Mouse (Mus musculus) T-helper 1 cell (primary cell): ENCODE results near the gene Tnfsf4.

ENCODE experiments used
- in situ Hi-C: fragments of 300-600 bp; cut with MboI, MseI; formaldehyde crosslinking; loops from one replicate; pipeline ENCODE4 v1.15.1; 2025; ENCODE audit warnings: high pct_unique_total_duplicates

The Tnfsf4 gene

DNA sequence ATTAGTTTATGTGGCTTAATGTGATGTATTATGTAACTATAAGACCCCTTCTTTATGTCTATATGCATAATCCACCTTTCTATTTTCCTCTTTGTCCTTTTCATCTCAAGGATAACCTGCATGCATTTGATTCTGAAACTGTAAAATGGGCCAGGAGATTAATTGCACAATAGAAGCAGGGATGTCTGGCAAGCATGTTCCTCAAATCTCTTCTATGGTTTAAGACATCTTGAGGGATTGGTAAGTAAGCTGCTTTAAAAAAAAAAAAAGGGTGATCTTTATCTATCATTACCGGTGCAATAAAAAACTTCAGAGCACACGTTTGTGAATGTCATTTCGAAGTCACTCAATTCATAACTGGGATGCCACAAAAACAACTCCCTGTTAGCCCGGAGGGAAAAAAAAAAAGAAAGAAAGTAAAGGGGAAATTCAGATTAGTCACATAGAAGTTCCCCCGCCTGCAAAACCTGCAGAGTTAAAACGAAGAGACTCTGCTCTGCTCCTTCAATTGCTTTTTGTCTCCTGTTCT is at the start of gene Tnfsf4:
Tnfsf4 (plus strand) TSS at position 479 of the 529 bp plus-strand sequence.
- in situ Hi-C loops: loop anchor here (10.0 kb wide), 1 partner anchor 580 kb away; the partner anchor contains the start of gene 4930558K02Rik

DNA sequence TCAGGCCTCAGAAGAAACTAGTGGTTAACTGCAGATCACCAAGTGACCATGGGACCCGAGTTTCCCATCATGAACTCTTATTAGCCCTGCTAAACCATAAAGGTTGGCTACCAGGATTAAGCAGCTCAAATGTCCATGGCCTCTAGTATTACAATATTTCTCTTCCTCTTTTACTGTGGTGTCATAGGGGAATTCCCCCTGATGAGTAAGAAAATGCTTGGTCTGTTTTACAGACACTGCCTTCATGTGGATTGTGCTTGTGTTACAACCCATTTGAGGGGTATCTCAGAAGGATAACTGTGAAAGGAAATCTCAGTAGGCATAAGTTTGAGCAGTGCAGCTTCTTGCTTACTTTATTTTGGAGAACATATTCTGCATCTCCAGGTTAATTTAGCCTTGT is 44.2 kb upstream of the Tnfsf4 start:
- in situ Hi-C loops: no loop called here

DNA sequence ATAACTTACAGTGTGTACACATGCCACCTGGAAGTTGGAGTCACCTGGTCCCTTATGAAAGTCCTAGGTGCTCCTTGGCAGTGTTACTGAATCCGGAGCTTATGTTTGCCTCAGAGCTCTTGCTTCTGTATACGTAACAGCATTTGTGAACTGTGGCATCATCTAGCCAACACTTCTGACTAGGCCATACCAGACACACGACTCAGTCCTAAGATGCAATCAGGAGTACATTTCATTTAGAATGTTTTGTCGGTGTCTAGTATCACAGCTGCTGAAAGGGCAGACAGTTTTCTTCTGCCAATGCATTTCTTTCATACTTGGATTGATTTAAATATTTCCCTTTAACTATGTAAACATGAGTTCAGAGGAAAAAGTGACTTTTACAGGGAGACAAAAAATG is 30.2 kb upstream of the Tnfsf4 start:
- in situ Hi-C loops: no loop called here

DNA sequence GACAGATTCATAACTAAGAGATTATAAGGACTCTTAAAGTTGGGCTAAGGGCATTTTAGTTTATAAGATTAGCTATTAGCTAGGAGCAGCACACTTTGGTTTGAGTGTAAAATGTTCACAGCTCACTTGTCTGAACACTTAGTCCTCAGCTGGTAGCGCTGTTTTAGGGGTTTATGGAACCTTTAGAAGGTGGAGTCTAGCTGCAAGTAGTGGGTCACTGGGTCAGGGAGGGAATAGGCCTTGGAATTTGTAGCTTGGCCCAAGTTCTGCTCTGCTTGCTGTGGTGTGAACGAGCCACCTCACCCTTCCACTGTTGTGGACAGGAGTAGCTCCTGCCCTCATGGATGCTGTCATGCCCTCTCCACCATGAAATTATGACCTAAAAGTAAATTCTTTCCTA is 23.3 kb upstream of the Tnfsf4 start:
- in situ Hi-C loops: no loop called here

DNA sequence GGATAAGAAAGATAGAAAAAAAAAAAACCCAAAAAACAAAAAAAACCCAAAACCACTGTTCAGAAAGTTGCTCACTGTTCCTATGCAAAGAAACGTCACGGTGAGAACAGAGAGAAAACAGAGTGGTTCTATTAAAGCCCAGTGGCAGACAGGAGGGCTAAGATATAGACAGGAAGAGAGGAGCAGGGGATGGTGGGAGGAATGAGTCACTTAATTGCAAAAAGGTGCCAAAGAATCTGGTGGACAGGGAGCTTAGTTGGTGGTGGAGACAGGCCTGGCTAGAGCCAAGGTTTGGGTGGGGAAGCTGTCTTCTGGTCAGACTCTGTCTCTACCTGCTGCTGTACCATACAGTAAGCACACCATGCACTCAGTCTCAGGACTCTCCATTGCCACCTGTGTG is 19.3 kb upstream of the Tnfsf4 start:
- in situ Hi-C loops: no loop called here

DNA sequence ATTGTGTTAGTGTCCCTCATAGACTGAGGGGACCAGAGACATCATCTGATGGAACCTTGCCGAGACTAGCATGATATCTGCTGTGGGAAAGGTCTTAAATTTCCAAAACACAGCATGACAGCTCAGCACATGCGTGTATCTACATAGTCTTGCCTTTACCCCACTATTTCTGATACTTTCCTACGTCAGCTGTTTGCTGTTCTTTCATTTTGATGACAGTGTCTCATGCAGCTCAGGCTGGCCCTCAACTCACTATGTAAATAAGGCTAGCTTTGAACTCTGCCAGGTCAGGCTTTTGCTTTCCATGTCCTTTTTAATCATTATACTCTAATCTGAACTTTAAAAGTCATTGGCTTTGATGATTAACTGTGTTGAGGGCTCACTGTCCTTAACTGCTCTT is 16.6 kb upstream of the Tnfsf4 start:
- in situ Hi-C loops: no loop called here

DNA sequence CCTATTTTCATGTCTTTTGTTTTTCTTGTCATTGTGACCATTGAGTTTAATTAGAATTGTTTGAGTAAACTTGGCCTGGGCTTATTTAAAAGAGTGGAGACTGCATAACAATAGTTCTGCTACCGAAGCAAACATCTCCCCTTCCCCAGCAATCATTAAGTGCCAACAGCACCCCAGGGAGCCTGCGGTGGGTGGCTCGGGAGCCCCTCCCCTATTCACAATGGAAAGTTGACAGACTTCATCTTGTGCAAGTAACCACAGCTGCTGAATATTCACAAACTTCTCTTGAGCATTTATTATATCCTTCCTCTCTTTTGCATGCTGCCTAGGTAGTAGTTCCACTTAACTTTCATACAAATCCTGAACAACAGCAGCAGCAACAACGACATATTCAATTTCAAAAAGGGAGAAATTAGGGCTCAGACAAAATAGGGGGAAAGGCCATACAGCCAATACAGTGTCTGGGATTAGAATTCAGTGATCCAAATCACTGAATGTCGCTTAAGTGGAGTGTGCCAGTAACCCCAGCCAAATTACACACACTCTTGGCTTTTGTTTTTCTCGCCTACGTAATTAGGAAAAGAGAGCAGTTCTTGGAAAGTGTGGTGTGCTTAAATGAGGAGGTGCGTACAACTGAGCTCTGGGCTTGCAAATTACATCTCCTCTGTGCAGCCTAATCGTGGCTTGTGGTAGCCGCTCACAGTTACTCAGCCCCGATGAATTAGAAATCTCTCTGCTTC is 15.4 kb upstream of the Tnfsf4 start:
- in situ Hi-C loops: no loop called here

DNA sequence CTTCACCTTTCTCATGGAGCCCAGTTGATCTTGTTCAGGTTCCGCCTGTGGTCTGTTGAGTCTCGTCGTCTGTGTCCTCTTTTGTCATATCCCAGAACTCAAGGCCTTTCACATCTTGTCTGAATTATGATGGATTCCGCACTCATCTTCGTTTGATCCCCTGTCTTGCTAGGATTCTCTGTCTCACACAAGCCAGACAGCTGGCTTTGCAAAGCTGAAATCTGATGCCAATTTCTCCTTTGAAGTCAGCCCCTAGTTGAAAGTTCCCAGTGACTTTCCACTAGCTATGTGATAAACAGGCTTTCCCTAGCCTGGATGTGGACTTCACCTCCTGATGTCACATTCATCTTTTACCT is 14.8 kb upstream of the Tnfsf4 start:
- in situ Hi-C loops: no loop called here

DNA sequence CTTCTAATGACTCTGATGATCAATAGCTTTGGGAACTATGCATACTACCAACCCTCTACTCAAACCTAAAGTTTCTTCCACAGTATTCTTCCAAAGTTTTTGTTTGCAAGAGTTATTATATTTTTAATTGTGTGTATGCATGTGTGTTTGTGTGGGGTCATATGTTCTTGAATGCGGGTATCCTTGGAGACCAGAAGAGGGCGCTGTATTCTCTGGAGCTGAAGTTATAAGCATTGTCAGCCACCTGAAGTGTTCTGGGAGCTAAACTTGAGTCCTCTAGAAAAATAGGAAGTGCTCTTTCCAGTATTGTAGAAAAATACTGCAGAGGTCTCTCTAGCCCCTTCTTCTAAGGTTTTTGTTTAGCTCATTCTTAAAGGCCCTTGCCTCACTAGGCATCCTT is 5.1 kb upstream of the Tnfsf4 start:
- in situ Hi-C loops: loop anchor here (10.0 kb wide), 1 partner anchor 585 kb away; the partner anchor contains the start of gene 4930558K02Rik

DNA sequence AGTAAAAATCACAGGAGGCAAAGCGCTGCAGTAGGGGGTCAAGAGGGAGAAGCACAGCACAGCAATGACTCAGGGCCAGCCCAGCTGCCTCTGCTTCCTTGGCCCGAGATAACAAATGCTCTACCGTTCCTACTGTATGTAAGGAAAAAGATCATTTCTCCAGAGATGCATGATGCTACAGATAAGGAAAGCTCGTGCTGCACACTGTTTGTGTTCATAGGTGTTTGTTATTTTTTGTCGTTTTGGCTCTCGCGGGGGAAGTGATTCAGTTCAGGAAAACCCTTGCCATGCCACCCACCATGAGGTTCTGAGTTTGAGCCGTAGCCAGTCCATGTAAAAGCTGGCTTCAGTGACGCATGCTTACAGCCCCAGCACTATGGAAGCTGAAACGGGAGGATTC is 2.3 kb upstream of the Tnfsf4 start:
- in situ Hi-C loops: loop anchor here (10.0 kb wide), 1 partner anchor 582 kb away; the partner anchor contains the start of gene 4930558K02Rik

DNA sequence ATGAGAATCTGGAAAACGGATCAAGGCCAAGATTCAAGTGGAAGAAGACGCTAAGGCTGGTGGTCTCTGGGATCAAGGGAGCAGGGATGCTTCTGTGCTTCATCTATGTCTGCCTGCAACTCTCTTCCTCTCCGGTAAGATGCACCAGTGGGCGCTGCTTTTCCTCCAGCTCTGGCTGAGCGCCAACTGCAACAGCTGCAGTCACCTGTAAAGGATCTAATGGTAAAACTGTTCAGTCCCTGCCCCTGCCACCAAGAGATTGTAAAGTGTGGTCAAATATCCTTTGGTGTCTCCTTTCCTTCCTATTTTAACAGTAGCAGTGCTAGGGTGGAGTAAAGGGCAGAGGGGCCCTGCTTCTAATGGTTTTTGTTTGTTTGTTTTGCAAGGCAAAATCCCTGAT is 401 bp downstream of the Tnfsf4 start:
- in situ Hi-C loops: loop anchor here (10.0 kb wide), 1 partner anchor 579 kb away; the partner anchor contains the start of gene 4930558K02Rik

DNA sequence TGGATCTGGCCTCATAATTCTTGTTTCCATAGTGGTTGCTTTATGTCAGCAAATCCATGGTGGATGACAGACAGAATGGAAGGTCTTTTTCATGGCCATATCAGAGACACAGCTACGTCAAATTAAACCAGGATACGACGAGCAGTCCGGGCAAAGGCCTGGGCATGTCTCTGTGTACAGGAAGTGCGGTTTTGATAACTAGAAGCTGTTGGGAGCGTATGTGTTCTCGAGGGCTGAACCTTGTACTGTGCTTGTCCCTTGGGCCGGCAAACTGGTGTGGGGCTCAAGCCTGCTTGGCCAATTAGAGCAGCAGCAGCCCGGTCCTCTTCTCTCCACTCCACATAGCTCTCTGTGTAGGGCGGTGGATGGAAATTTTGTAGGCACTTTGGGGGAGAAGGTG is 1.1 kb downstream of the Tnfsf4 start:
- in situ Hi-C loops: loop anchor here (10.0 kb wide), 1 partner anchor 578 kb away; the partner anchor contains the start of gene 4930558K02Rik

DNA sequence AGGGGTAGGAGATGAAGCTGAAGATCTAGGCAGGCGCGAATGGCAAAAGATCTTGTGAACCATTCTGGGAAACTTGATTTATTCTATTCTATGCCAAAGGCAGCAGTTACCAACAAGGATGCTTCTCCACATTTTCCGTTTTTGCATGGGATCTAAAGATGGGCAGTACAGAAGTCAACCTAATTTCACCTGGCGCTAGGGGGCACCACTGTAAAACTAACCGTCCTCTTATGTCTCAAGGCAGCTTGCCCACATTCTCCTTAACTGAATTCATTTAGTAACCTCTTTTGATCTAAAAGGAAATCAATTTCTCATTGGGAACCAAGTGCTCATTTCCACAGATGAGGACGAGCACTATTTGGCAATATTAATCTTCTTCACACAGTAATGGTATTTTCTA is 4.9 kb downstream of the Tnfsf4 start:
- in situ Hi-C loops: loop anchor here (5.0 kb wide), 1 partner anchor 287 kb away; no protein-coding TSS in a partner anchor

DNA sequence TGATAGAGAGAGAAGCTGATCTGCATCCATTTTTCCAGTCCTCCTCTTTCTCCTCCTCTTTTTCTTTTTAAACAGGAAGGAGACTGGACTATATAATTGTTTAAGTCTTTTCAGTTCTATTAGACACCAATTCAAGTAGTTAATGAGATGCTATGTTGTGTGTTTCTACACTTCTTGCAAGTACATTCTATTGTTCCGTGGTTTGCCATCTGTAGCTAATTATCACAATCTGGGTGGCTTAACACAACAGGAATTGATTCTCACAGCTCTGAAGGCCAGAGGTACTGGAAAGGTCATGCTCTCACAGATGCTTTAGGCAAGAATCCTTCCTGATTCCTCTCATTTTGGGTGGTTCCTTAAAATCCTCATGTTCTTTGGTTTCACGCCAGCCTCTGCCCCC is 7.9 kb downstream of the Tnfsf4 start:
- in situ Hi-C loops: loop anchor here (5.0 kb wide), 1 partner anchor 284 kb away; no protein-coding TSS in a partner anchor

DNA sequence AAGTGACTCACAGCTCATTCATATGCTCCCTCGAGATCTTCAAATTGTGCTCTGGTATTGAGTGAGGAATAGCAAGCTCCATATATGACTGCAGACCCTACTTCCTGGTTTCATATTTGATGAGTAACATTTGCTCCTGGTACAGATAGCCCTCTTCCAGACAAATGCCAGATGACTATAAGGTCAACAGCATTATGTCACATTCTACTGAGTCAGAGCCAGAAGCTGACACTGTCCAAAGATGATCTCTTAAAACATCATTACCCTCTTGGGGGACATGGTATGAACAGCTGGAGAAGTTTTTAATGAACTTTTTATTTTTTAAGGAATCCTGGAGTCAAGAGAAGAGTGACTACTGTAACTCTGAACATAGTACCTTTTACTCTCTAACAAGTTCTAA is 11.3 kb downstream of the Tnfsf4 start:
- in situ Hi-C loops: no loop called here

DNA sequence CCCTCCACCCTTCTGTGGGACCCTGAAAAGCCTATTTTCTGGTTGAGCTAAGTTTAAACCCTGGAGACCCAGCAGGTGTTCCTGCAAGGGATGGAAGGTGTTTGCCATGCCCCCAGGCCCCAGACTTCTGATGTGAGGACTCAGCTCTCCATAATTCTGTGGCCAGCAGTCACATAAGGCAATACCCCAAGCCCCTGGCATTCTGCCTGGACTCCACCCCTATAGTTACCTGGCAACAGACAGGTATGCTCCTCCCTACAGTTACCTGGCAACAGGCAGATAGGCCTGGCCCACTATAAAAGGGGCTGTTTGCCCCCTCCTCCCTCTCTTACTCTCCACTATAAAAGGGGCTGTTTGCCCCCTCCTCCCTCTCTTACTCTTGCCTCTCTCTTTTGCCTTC is 24.7 kb downstream of the Tnfsf4 start:
- in situ Hi-C loops: no loop called here

DNA sequence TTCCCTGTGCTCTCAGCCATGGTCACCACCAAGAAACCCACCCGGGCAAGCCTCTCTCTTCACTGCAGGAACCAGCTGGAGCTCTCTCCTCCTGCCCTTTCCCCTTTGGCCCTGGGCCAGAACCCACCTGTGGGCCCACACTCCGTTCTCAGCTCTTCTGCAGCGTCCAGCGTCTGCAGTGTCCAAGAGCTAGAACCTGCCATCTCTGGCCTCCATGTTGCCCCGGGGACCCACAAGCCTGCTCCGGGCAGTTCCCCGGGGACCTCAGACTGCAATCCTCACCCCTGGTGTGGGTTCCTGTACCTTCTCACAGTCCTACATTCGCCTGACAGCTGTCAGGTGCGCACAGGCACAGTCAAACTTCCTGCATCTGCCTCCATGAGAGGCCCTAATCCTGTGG is 25.4 kb downstream of the Tnfsf4 start:
- in situ Hi-C loops: no loop called here

DNA sequence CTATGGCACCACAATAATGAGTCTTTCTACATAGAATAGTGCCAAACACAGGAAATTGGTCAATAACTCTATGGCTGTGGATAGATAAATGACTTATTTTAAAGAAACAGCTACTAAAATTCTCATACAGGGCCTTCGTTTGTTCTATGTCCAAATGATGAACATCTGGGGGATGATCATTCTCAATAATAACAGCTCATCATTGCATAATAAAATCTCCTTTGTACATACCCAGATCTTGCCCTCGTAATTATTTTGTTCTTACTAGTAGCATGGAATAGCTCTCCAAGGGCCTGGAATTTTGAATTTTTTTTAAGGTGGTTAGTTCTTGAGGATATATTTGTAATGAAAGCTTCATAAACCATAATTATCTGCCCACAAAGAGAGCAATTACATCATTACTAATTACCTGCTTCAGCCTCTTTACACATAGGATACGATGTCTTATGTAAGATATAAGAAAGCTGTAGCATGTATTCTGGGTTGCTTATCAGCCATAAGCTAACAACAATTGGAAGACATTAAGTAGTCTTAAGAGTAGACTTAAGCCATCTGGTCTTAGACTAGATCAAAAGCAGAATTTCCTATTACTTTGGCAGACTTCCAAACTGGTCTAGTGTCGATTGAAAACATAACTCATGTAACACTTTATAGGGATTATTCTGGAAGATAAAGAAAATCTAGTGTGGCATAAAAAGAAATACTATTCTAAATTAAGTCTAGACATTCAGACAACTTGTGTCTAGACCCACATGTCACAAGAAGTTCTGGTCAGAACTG is 31.3 kb downstream of the Tnfsf4 start:
- in situ Hi-C loops: no loop called here

DNA sequence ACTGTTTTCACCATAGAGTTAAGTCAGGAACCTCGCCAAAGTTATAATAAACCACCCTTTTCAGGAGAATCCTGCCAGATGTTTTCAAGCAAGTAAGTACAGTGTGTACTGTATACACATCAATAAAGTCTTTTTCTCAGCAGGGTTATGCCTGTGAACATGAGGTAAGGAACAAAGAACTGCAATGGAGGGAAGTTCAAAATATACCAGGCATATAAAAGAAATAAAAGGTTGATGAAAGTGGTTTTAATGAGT is 31.8 kb downstream of the Tnfsf4 start:
- in situ Hi-C loops: no loop called here

DNA sequence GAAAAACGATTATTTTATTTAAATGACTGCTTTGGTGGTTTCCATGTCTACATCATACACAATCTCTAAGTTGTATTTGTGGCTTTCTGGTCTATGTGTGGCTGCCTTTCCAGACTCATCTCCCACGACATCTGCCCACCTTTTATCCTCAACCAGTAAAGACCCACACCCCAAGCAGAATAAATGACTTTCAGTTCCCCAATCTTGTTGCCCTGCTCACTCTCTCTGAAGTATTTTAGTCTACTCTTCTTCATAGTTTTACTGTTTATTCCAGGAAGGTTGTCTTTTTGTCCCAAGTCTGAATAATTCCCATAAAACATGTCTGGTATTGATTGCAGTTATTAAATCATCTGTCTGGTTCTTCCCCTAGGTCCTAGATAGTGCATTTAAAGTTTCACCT is 40.6 kb downstream of the Tnfsf4 start:
- in situ Hi-C loops: no loop called here

DNA sequence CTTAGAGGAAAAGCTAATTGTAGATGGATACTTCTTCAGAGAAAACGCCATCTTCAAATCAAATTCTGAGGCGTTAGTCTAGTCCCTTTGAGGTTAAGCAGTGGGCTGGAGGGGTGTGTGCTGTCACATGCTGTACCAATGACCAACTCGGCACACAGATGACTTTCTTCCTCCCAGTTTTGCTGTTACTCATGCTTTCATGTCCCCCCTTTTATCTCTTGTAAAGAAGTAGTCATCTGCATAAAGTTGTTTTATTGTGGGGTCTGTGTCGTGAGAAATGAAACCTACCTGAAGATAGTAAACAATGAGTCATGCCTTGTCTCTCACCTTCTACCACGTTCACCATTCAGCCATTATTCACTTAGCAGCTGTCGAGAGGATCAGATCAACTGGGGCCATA is 41.3 kb downstream of the Tnfsf4 start:
- in situ Hi-C loops: no loop called here

DNA sequence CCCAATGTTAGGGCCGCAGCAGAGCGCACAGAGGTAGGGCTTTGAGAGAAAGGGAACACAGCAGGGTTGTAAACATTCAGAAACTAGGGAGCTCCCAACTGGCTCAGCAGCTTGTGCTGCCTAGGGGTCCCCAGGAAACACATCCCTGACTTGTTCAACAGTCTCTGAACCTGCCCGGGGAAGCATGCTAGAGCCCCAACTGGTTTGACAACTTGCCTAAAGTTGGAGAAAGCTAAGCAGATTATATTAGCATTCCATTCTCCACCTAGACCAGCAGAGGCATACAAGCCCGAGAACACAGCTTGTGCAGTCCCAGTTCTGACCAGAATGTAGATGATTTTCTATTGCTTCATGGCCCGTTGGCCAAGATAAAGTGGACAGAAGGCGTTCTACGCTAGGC is 49.6 kb downstream of the Tnfsf4 start:
- in situ Hi-C loops: no loop called here
